Mouse (Mus musculus) spleen, postnatal 14 days (tissue): Measurements from ENCODE around the gene Ggact.

Experiments
- DNase-seq, 2 experiments: peaks; one replicate each; pipeline ENCODE4 v3.0.0; 2021 to 2022; ENCODE audit warnings: low spot score in 2 of 2

Ggact gene

GRCm38 (mm10) chr14:122867531-122868285, 45.8 kb downstream of the Ggact start:
- no peak for DNase-seq

GRCm38 (mm10) chr14:122865462-122866129, 48.0 kb downstream of the Ggact start:
- DNase-seq: no peak

- DNase-seq: no peak
Observed at GRCm38 (mm10) chr14:122862623-122863022, 50.9 kb downstream of the Ggact start.

- DNase-seq: no peak
Observed at GRCm38 (mm10) chr14:122859792-122860191, 53.8 kb downstream of the Ggact start.

- DNase-seq: no peak
Observed at GRCm38 (mm10) chr14:122852506-122853057, 61.0 kb downstream of the Ggact start.

GRCm38 (mm10) chr14:122837018-122837417, 76.5 kb downstream of the Ggact start:
- no peak for DNase-seq

- no peak for DNase-seq
Observed at GRCm38 (mm10) chr14:122836221-122836620, 77.3 kb downstream of the Ggact start.

- DNase-seq: no peak
Observed at GRCm38 (mm10) chr14:122835487-122836190, 77.9 kb downstream of the Ggact start.

- DNase-seq: no peak
Observed at GRCm38 (mm10) chr14:122834753-122835152, 78.8 kb downstream of the Ggact start.

- no peak for DNase-seq
Observed at GRCm38 (mm10) chr14:122833666-122834065, 79.9 kb downstream of the Ggact start.

- DNase-seq: no peak
Observed at GRCm38 (mm10) chr14:122830433-122830832, 83.1 kb downstream of the Ggact start.

GRCm38 (mm10) chr14:122825464-122825863, 88.1 kb downstream of the Ggact start:
- DNase-seq: no peak

- DNase-seq: no peak
Observed at GRCm38 (mm10) chr14:122823791-122824190, 89.8 kb downstream of the Ggact start.

- DNase-seq: no peak
Observed at GRCm38 (mm10) chr14:122821002-122821401, 92.6 kb downstream of the Ggact start.

GRCm38 (mm10) chr14:122800296-122800695, 113.3 kb downstream of the Ggact start:
- DNase-seq: no peak

- no peak for DNase-seq
Observed at GRCm38 (mm10) chr14:122793368-122793767, 120.2 kb downstream of the Ggact start.

- DNase-seq: no peak
Observed at GRCm38 (mm10) chr14:122790111-122790510, 123.4 kb downstream of the Ggact start.

GRCm38 (mm10) chr14:122788199-122788598, 125.4 kb downstream of the Ggact start:
- DNase-seq: no peak

GRCm38 (mm10) chr14:122784701-122785100, 128.9 kb downstream of the Ggact start:
- no peak for DNase-seq

- no peak for DNase-seq
Observed at GRCm38 (mm10) chr14:122766448-122766847, 147.1 kb downstream of the Ggact start.
